Mouse (Mus musculus) CH12.LX (cell line): ENCODE data around the gene Cdc42. TPM values are rescaled to one million over a fixed set of nuclear protein-coding genes. Genes with fewer than 3 reads are reported as not detected.

Experiments
- DNase-seq: peaks from one replicate; pipeline ENCODE4 v3.0.0-alpha.2; 2013; ENCODE audit errors: extremely low read depth
- H3K27ac ChIP-seq: 2 replicates; pipeline ENCODE4 v1.5.1; 2012; ENCODE audit warnings: low read depth, mild to moderate bottlenecking, control low read depth, moderate library complexity; ENCODE audit not compliant: insufficient read depth
- H3K27me3 ChIP-seq: replicated peaks from 2 replicates; pipeline ENCODE3; 2012; ENCODE audit warnings: inconsistent platforms
- H3K36me3 ChIP-seq, 2 experiments: replicated peaks in 1 of 2; 2 replicates each; pipeline versions ENCODE3 to v1.6.1; 2012; ENCODE audit warnings: inconsistent platforms in 1 of 2, low read length in 1 of 2, mild to moderate bottlenecking in 1 of 2, mixed read lengths in 1 of 2, moderate library complexity in 1 of 2; ENCODE audit not compliant: control insufficient read depth in 1 of 2, insufficient read depth in 1 of 2
- H3K4me1 ChIP-seq, 2 experiments: 2 replicates each; pipeline ENCODE4 v1.6.1; 2012; ENCODE audit warnings: inconsistent platforms in 1 of 2, moderate library complexity in 1 of 2; ENCODE audit not compliant: insufficient read depth in 2 of 2, control insufficient read depth in 1 of 2
- H3K4me2 ChIP-seq: 2 replicates; pipeline ENCODE4 v1.6.1; 2012; ENCODE audit warnings: low read depth, mild to moderate bottlenecking, control low read depth; ENCODE audit not compliant: poor library complexity, insufficient read depth, severe bottlenecking
- H3K4me3 ChIP-seq, 3 experiments: fragments of 150-350 bp in 1 of 3; sonication (generic) in 1 of 3; replicated peaks in 1 of 3; 2 replicates each; pipeline versions ENCODE3 to v1.5.1; 2011 to 2012; ENCODE audit warnings: low read depth in 2 of 3, low read length in 2 of 3, mild to moderate bottlenecking in 2 of 3, moderate library complexity in 2 of 3, control low read depth in 1 of 3, improper control_type of control experiment in 1 of 3, inconsistent platforms in 1 of 3, mixed read lengths in 1 of 3; ENCODE audit not compliant: poor library complexity in 1 of 3
- H3K79me2 ChIP-seq: replicated peaks from 2 replicates; pipeline ENCODE4 v1.6.1; 2012; ENCODE audit warnings: mild to moderate bottlenecking, moderate library complexity; ENCODE audit not compliant: control insufficient read depth, poor library complexity, insufficient read depth, severe bottlenecking; ENCODE audit errors: extremely low read depth
- H3K9ac ChIP-seq: 2 replicates; pipeline ENCODE4 v1.6.1; 2012; ENCODE audit warnings: low read depth, mild to moderate bottlenecking, control low read depth, moderate library complexity; ENCODE audit not compliant: insufficient read depth
- H3K9me3 ChIP-seq: replicated peaks from 2 replicates; pipeline ENCODE3; 2012; ENCODE audit warnings: low read length, inconsistent platforms, mixed read lengths
- BHLHE40 ChIP-seq: IDR thresholded peaks from 2 replicates; pipeline ENCODE4 v1.6.1; 2011; ENCODE audit warnings: mild to moderate bottlenecking, low read depth, low read length, improper control_type of control experiment
- CHD2 ChIP-seq: IDR thresholded peaks from 2 replicates; pipeline ENCODE4 v1.6.1; 2011; ENCODE audit warnings: low read length, improper control_type of control experiment
- CTCF ChIP-seq, 2 experiments: IDR thresholded peaks in 1 of 2; conservative IDR thresholded peaks in 1 of 2; 2 replicates each; pipeline ENCODE4 v1.5.1; 2011 to 2012; ENCODE audit warnings: low read depth in 2 of 2, low read length in 2 of 2, improper control_type of control experiment in 1 of 2, inconsistent platforms in 1 of 2, mild to moderate bottlenecking in 1 of 2, moderate library complexity in 1 of 2
- ETS1 ChIP-seq: conservative IDR thresholded peaks from 2 replicates; pipeline ENCODE4 v1.6.1; 2012; ENCODE audit warnings: low read depth, mild to moderate bottlenecking, inconsistent platforms, low read length, improper control_type of control experiment, moderate library complexity
- GABPA ChIP-seq: IDR thresholded peaks from 2 replicates; pipeline ENCODE4 v1.6.1; 2012; ENCODE audit warnings: low read depth, low read length, improper control_type of control experiment, inconsistent platforms; ENCODE audit not compliant: insufficient replicate concordance
- HCFC1 ChIP-seq: IDR thresholded peaks from 2 replicates; pipeline ENCODE4 v1.6.1; 2012; ENCODE audit warnings: low read depth, mild to moderate bottlenecking, inconsistent platforms, low read length, improper control_type of control experiment
- JUND ChIP-seq: conservative IDR thresholded peaks from 2 replicates; pipeline ENCODE4 v1.6.1; 2011; ENCODE audit warnings: low read depth, low read length, improper control_type of control experiment
- KAT2A ChIP-seq: IDR thresholded peaks from 2 replicates; pipeline ENCODE4 v1.6.1; 2012; ENCODE audit warnings: low read length, improper control_type of control experiment, inconsistent platforms; ENCODE audit not compliant: insufficient replicate concordance
- MAFK ChIP-seq: IDR thresholded peaks from 2 replicates; pipeline ENCODE4 v1.6.1; 2011; ENCODE audit warnings: low read length, improper control_type of control experiment; ENCODE audit not compliant: insufficient replicate concordance
- MEF2A ChIP-seq: IDR thresholded peaks from 2 replicates; pipeline ENCODE4 v1.6.1; 2014; ENCODE audit warnings: low read depth, mild to moderate bottlenecking, inconsistent platforms, low read length, improper control_type of control experiment, borderline replicate concordance
- MYC ChIP-seq: IDR thresholded peaks from 2 replicates; pipeline ENCODE4 v1.6.1; 2011; ENCODE audit warnings: low read depth, mild to moderate bottlenecking, improper control_type of control experiment, low read length
- NRF1 ChIP-seq: IDR thresholded peaks from 2 replicates; pipeline ENCODE4 v1.6.1; 2014; ENCODE audit warnings: low read depth, mild to moderate bottlenecking, inconsistent platforms, low read length, improper control_type of control experiment, moderate library complexity
- POLR2A ChIP-seq: IDR thresholded peaks from 2 replicates; pipeline ENCODE4 v1.6.1; 2011; ENCODE audit warnings: low read depth, mild to moderate bottlenecking, improper control_type of control experiment, low read length
- RAD21 ChIP-seq: IDR thresholded peaks from 2 replicates; pipeline ENCODE4 v1.6.1; 2011; ENCODE audit warnings: low read depth, mild to moderate bottlenecking, low read length, improper control_type of control experiment, moderate library complexity
- TBP ChIP-seq: conservative IDR thresholded peaks from 2 replicates; pipeline ENCODE4 v1.6.1; 2011; ENCODE audit warnings: low read depth, low read length, improper control_type of control experiment
- USF2 ChIP-seq: conservative IDR thresholded peaks from 2 replicates; pipeline ENCODE4 v1.6.1; 2011; ENCODE audit warnings: low read depth, low read length, improper control_type of control experiment
- ZC3H11A ChIP-seq: IDR thresholded peaks from 2 replicates; pipeline ENCODE4 v1.6.1; 2012; ENCODE audit warnings: low read depth, mild to moderate bottlenecking, inconsistent platforms, low read length, improper control_type of control experiment
- ZKSCAN1 ChIP-seq: IDR thresholded peaks from 2 replicates; pipeline ENCODE4 v1.6.1; 2012; ENCODE audit warnings: low read depth, inconsistent platforms, low read length, improper control_type of control experiment, borderline replicate concordance
- ZMIZ1 ChIP-seq: IDR thresholded peaks from 2 replicates; pipeline ENCODE4 v1.6.1; 2012; ENCODE audit warnings: low read depth, mild to moderate bottlenecking, inconsistent platforms, low read length, improper control_type of control experiment
- ZNF384 ChIP-seq: IDR thresholded peaks from 2 replicates; pipeline ENCODE4 v1.6.1; 2012; ENCODE audit warnings: low read depth, low read length, improper control_type of control experiment, inconsistent platforms
- dilution Hi-C: fragments of 300-500 bp; cut with MboI; formaldehyde crosslinking; loops from 2 replicates; pipeline ENCODE4 v1.14.3; 2020; ENCODE audit warnings: low sequenced_read_pairs; ENCODE audit not compliant: extremely low pct_unique_long_range_greater_than_20kb, extremely low pct_ligation_motif_present
- in situ Hi-C: fragments of 300-500 bp; cut with MboI; formaldehyde crosslinking; loops from 3 replicates; pipeline ENCODE4 v1.14.3; 2019; ENCODE audit warnings: low sequenced_read_pairs, low pct_ligation_motif_present, low pct_unique_long_range_greater_than_20kb, mixed read lengths
- polyA plus RNA-seq: library from polyadenylated mRNA; unstranded; fragments of >175 nt; gene quantifications from 2 replicates; pipeline ENCODE4 v1.2.1, GENCODE M21; 2012; ENCODE audit warnings: low read depth; ENCODE audit not compliant: insufficient read length
- total RNA-seq, 2 experiments: library from RNA; depleted of rRNA; stranded (reverse); fragments of 300-350 nt in 1 of 2; fragments of >200 nt in 1 of 2; gene quantifications; 2 replicates each; pipeline ENCODE4 v1.2.3; 2012 to 2014

Cdc42 gene
- total and polyA plus RNA-seq, 3 experiments: 209 to 594 (median 378) TPM

DNA sequence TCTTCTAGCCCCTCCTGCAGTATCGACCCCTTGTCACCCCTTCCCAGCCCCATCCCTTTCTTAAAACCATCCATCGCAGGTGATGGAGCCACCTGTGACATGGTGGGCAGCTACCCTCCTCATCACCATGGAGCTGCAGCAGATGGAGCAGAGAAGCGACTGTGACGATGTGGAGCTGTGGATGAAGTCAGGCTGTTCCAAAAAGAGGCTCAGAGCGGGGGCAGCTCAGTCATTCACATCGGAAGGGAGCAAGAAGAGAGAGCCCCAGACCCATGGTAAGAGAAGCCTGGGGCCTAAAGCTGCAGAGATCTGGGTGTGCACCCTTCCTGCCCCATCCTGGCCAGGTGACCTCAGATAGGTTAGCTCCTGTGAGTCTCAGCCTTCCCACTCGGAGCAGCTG lies 53.4 kb downstream of the Cdc42 start:
- in situ Hi-C loops: no loop called here
- TF ChIP-seq ETS1 (no peak), ZC3H11A (no peak), HCFC1 (no peak), MEF2A (no peak), ZMIZ1 (no peak), MYC (no peak), CTCF (conservative IDR thresholded peaks at IDR 0.05 in 1 of 2, IDR thresholded peaks at IDR 0.05 in 1 of 2; ENCODE audit: low read depth in 2 of 2, low read length in 2 of 2) (no peak), USF2 (no peak), NRF1 (no peak), CHD2 (no peak), POLR2A (no peak), MAFK (no peak), JUND (no peak), BHLHE40 (no peak)
- Histone ChIP-seq H3K27me3 (no peaks in the 10 kb centered on the region), H3K36me3 (peaks cover 8 to 65% of the 10 kb centered on the region in 2 experiments), H3K4me2 (no peak overlapping the region), H3K4me1 (peaks cover 4 to 6% of the 10 kb centered on the region in 2 experiments; a peak in 3 of 4 replicates), H3K27ac (no peak overlapping the region), H3K4me3 (no peak overlapping the region), H3K9ac (no peak overlapping the region), H3K9me3 (no peaks in the 10 kb centered on the region), H3K79me2 (no peaks in the 10 kb centered on the region)
- no peak for DNase-seq
- dilution Hi-C loops: no loop called here

DNA sequence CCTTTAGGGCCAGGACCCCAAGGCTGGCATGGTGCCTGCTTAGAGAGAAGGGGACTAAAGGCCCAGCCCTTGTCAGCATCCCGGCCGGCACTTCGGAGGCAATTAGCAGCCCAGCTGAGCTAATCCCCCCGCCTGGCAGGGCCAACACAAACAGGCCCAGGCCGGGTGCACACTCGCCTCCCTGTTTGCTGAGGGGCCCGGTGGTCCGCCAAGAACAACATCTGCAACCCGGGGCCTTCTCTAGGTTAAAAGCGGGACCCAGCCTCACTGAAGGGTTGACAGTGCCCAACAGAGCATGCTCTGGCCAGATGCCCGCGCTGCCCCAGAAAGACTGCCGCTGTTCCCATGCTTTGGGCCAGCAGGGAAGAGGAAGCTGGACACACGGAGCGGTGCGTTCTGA lies 55.9 kb downstream of the Cdc42 start:
- Histone ChIP-seq H3K9me3 (no peaks in the 10 kb centered on the region), H3K27ac (no peak overlapping the region), H3K4me3 (no peak overlapping the region), H3K4me1 (peaks cover 4 to 6% of the 10 kb centered on the region in 2 experiments; a peak in 3 of 4 replicates), H3K4me2 (no peak overlapping the region), H3K9ac (no peak overlapping the region), H3K79me2 (no peaks in the 10 kb centered on the region), H3K27me3 (no peaks in the 10 kb centered on the region), H3K36me3 (peaks cover 4 to 45% of the 10 kb centered on the region in 2 experiments)
- dilution Hi-C loops: no loop called here
- DNase-seq: no peak
- TF ChIP-seq RAD21 (no peak), JUND (no peak), KAT2A (no peak), POLR2A (no peak), ETS1 (no peak), ZNF384 (no peak), TBP (no peak), ZKSCAN1 (no peak), GABPA (no peak)
- in situ Hi-C loops: no loop called here
